Mouse (Mus musculus): Measurements from ENCODE around the gene Tmem217.

GRCm38 (mm10) chr17:29488978-29489970 lies 62.9 kb downstream of the Tmem217 start:
- TF ChIP-seq CTCF (IDR thresholded peaks at IDR 0.05; ENCODE audit: extremely low read depth, insufficient read length, insufficient replicate concordance, low read depth, low read length): no peak
- no peak for TF ChIP-seq POLR2A (IDR thresholded peaks at IDR 0.05; ENCODE audit: low read depth, low read length)

All from small intestine, adult 2 months (tissue).